Mouse (Mus musculus): ENCODE measurements around the gene Foxi1. TPM values are rescaled to one million over a fixed set of nuclear protein-coding genes. Genes with fewer than 3 reads are reported as not detected.

Gene Foxi1
- total RNA-seq, 2 experiments from 2014 or later, result not detected

GRCm38 (mm10) chr11:34166392-34166791, 41.5 kb downstream of the Foxi1 start:
- intact Hi-C loops (cut with DNase I), result no loop called here

DNA sequence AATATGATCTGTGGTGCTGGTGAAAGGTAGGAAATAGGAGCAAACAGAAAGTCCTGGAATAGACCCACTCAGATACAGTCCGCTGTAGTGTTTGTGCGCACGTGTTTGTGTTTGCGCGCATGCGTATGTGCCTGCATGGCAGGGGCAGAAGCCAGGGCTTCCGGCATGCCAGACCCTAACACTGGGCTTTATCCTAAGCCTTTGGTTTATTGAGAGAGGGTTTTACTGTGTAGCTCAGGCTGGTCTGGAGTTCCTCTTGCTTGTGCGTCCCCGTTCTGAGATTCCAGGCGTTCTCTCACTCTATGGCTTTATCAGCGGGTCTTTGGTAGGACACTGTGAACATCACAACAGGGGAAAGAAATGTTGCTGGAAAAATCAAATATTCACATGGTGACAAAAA, 42.6 kb downstream of the Foxi1 start:
- no peak for DNase-seq
- intact Hi-C loops (cut with DNase I), result no loop called here

More at GRCm38 (mm10) chr11:34166392-34166791, 41.5 kb downstream of the Foxi1 start:
- no peak for DNase-seq

- intact Hi-C loops (cut with DNase I), result no loop called here
- no peak for DNase-seq
Measured at GRCm38 (mm10) chr11:34158916-34159315, 49.0 kb downstream of the Foxi1 start.

DNA sequence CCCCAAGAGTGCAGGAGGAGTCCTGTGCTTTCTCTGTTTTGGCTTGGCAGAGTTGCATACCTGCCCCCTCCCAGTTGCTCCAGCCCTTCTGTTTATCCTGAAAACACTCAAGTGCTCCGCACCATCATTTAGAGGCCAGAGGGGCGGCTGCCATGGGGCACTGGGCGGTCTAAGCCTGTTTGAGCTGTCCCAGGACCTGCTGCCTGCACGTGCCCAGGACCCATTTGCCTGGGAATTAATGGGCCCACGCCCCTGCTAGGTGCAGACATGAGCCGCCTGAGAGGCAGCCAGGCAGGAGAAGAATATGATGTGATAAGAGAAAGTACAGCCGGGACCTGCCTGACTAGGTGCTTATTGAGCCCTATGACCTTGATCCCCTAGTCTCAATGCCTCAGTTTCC, 52.7 kb downstream of the Foxi1 start:
- DNase-seq, result no peak
- intact Hi-C loops (cut with DNase I), result no loop called here

Other genes with a start within 250 kb of the Foxi1 start
- gene Kcnmb1, start 245.1 kb downstream of the Foxi1 start, total RNA-seq (2021), result 1 to 10 TPM in 1 of 2 experiments, under 1 TPM in 1; 0.80 to 1.1 TPM
- gene Kcnip1, start 214.9 kb downstream of the Foxi1 start, total RNA-seq (2021), result not detected
- 1 to 10 TPM; 3.0 to 4.9 TPM for gene Lcp2, start 161.2 kb downstream of the Foxi1 start, total RNA-seq (2021)
- gene 4930469K13Rik, start 109.5 kb downstream of the Foxi1 start, total RNA-seq (2021), result not detected
- not detected for gene Fam196b, start 106.7 kb upstream of the Foxi1 start, total RNA-seq (2021)

All from heart, postnatal 14 days (tissue).